Mouse (Mus musculus): ENCODE data around the gene Tcea2.

Tcea2 gene

DNA sequence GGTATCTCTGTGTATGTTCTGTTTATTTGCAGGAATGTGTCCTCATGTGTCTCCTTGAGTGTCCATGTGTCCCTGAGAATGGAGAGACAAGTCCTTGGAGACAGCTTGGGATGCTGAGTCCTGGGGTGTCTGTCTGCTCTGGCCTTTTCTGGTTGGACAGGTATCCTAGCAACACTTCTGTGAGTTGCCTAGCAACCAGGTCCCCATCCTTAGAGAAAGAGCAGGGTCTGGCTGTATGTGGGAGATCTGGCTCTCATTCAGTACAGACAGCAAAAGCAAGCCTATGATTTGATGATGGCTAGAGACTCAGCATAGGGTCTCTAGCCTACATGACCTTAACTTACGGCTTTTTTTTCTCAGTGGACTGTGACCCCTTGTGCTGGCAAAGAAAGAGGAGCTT, 33.6 kb downstream of the Tcea2 start:
- no peak for DNase-seq (ENCODE audit: low read depth)

DNA sequence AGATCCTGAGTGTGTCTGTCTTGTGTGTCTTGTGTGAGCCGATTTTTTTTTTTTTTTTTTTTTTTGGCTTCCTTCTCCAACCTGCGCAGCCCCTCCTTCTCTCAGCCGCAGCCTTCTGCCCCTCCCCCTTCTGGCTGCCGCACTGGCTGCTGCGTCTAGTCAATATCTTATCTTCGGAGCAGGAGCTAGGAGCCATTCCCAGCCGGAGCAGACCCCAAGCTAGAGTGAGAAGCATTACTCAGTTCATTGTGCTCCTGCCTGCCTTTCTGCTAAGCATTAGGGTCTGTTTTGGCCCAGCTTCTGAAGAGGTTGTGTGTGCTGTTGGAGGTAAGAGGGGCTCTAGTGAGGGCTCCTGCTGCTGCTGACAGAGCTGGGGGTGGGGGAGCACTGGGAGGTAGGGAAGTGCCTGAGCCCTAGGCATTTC, 34.8 kb downstream of the Tcea2 start, which contains the start of gene Oprl1:
TSS of gene Oprl1 (plus strand) at position 114 of the 424 bp plus-strand sequence.
- DNase-seq (ENCODE audit: low read depth), result no peak

DNA sequence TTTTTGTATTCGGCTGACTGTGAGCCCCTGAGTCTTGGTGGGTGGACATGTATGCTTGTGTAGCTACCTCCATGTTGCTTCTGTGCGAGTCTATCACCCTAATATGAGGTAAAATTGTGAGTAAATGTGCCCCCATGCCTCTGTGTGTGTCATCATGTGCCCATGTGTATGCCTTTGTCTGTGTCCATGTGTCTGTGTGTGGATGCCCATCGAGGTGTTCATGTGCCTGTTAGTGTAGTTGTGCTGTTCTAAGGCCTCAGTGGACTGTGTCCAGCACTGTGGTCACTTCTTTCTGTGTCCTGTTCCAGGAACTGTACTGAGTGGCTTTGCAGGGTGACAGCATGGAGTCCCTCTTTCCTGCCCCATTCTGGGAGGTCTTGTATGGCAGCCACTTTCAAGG, 35.3 kb downstream of the Tcea2 start:
- DNase-seq (ENCODE audit: low read depth), result no peak

DNA sequence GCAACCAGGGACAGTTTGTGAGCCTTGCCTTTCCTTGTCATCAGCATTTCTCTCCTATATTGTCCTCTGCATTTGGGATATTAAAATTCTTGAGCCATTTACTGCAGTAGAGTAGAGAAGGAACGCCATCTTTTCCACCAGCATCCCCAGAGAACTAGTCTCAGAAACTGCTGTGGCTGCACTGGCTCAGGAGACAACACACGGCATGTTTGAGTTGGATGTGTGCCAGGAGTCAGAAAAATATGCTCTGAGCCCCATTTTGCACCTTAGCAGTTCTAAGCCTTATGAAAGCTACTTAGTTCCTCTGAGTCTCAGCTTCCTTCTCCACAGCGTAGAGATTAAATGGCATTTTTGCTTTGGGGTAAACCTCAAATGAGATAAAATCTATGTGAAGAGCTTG, 36.9 kb downstream of the Tcea2 start:
- DNase-seq (ENCODE audit: low read depth), result no peak

DNA sequence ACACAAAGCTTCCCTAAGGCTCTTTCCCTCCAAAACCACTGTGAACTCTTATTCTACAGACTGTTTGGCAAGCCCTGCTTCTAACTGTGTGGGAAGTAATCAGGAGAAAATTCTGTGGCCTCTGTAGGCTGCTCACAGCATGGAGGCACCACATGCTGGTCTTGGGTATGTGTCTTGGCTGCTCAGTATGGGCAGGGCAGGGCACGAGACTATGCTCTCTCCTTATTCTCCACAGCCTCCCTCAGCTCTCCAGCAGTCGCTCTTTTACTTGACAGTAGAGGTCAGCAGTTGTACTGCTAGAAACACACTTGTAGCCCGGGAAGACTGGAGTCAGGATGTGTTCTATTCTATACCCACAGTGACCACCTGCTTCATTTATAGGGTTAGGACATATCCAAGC, 40.0 kb downstream of the Tcea2 start:
- DNase-seq (ENCODE audit: low read depth), result no peak

GRCm38 (mm10) chr2:181721200-181721599, 41.1 kb downstream of the Tcea2 start:
- no peak for DNase-seq (ENCODE audit: low read depth)

DNA sequence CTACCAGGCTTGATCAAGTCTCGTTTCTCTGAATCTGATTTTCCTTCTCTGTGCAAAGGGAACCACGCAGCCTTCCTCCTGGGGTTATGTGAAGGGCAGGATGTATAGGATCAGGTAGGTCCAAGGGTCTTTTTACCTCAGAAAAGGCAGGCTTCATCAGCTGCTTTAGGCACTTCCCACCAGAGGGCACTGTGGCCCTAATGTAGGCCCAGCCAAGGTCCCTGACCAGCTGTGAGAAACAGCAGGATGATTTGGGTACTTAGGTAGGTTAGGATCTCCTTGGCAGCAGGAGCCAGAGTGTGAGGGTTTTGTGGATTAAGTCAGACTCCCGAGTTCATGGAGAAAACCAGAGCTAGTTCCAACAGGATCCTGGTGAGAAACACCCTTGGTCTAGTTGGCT, 42.1 kb downstream of the Tcea2 start:
- DNase-seq (ENCODE audit: low read depth), result peak; percentile 74

- no peak for DNase-seq (ENCODE audit: low read depth)
Observed at GRCm38 (mm10) chr2:181727659-181728262, 47.7 kb downstream of the Tcea2 start.

- no peak for DNase-seq (ENCODE audit: low read depth)
Observed at GRCm38 (mm10) chr2:181730051-181730450, 49.9 kb downstream of the Tcea2 start.
